Mouse (Mus musculus) skeletal muscle tissue, adult 2 months (tissue): Measurements from ENCODE around the gene Hlcs.

ENCODE experiments used
- DNase-seq: peaks from one replicate; pipeline ENCODE4 v3.0.0-alpha.2; 2012; ENCODE audit warnings: low read depth, low spot score

Gene Hlcs

DNA sequence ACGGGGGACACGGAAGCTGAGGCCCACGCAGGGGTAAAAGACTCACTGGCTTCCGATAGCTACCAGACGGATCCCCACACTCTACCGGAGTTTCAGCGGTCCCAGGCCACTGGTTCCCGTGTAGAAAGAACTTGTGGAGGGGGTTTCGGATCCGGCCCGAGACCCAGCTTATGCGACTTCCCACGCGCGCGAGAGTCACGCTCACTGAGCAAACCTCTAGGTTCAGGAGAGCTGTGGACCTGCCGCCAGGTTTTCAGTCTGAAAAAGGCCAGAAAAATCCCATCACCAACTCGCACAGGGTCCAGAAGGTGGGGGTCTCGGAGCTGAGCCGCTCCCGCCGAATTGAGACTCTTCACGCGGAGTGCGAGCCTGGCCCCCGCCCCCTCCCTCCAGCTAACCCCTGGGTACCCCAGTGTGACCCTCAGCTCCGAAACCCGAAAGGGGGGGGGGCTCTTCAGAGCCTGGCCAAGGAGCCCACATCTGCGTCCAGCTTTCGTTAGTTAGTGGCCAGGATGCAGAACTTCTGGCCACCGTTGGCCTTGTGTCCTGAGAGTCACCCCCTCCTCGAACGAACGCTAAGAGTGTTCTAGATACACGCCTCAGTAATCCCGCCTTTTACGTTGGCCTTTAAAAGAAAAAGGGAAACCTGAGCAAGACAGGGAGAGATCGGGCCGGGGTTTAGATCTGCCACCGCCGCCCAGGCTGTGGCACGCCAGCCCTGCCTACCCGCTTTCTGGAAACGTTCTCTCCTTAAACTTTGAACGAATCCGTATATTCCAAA, 234.1 kb downstream of the Hlcs start:
- DNase-seq: no peak
